Mouse (Mus musculus) heart, postnatal 0 days (tissue): Measurements from ENCODE around the gene Psmb9.

Experiments used
- CTCF ChIP-seq: IDR thresholded peaks from 2 replicates; pipeline ENCODE4 v1.5.1; 2016; ENCODE audit warnings: antibody characterized with exemption, control low read depth, low read depth
- EP300 ChIP-seq: IDR thresholded peaks from 2 replicates; pipeline ENCODE4 v1.6.1; 2016; ENCODE audit warnings: antibody characterized with exemption, low read depth

DNA sequence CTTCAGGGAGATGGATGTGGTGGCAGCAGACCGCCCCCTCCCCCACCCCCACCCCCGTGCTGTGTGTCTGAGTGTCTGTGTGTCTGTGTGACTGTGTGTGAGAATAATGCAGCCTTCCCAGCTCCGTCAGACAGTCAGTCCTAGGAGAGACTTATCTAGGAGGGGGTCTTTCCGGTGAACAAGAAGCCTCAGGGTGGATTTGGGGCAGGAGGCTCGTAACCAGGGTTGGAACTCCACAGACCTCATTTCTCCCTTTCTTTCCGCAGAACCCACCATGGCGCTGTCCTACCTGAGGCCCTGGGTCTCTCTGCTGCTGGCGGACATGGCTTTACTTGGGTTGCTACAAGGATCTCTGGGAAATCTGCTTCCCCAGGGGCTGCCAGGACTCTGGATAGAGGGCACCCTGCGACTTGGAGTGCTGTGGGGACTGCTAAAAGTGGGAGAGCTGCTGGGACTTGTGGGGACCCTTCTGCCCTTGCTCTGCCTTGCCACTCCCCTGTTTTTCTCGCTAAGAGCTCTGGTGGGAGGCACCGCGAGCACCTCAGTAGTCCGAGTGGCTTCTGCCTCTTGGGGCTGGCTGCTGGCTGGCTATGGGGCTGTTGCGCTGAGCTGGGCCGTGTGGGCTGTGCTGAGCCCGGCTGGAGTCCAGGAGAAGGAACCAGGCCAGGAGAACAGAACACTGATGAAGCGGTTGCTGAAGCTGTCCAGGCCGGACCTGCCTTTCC lies 17.6 kb upstream of the Psmb9 start:
- no peak for TF ChIP-seq CTCF
- no peak for TF ChIP-seq EP300
